Mouse (Mus musculus) E14TG2a.4 (cell line): ENCODE data around the gene Lrrc4b.

Experiments used
- H3K27me3 ChIP-seq: 2 replicates; pipeline ENCODE4 v1.6.1; 2014; ENCODE audit warnings: low read length, control low read depth; ENCODE audit not compliant: insufficient read depth
- H3K36me3 ChIP-seq: 2 replicates; pipeline ENCODE4 v1.6.1; 2014; ENCODE audit warnings: low read length, control low read depth; ENCODE audit not compliant: insufficient read depth
- H3K4me1 ChIP-seq: replicated peaks from 2 replicates; pipeline ENCODE4 v1.6.1; 2014; ENCODE audit warnings: low read depth, low read length, control low read depth
- H3K4me3 ChIP-seq: replicated peaks from 2 replicates; pipeline ENCODE4 v1.5.1; 2014; ENCODE audit warnings: mild to moderate bottlenecking, low read length
- H3K9me3 ChIP-seq: 2 replicates; pipeline ENCODE4 v1.6.1; 2014; ENCODE audit warnings: low read length, control low read depth
- CTCF ChIP-seq: conservative IDR thresholded peaks from 2 replicates; pipeline ENCODE4 v1.5.1; 2014; ENCODE audit warnings: low read length
- NANOG ChIP-seq: IDR thresholded peaks from 2 replicates; pipeline ENCODE4 v1.6.1; 2014; ENCODE audit warnings: borderline replicate concordance, low read length, mixed read lengths
- POU5F1 ChIP-seq: IDR thresholded peaks from 2 replicates; pipeline ENCODE4 v1.6.1; 2014; ENCODE audit warnings: low read length, borderline replicate concordance

The Lrrc4b gene

GRCm38 (mm10) chr7:44429534-44430488 lies 993 bp downstream of the Lrrc4b start:
- no peaks in the 10 kb centered on the region for H3K36me3 ChIP-seq
- peak overlapping the region; percentile 81 for H3K4me3 ChIP-seq
- peaks cover 54% of the 10 kb centered on the region for H3K4me1 ChIP-seq
- TF ChIP-seq NANOG (no peak), CTCF (no peak), POU5F1 (no peak)
- H3K27me3 ChIP-seq: peaks cover 69% of the 10 kb centered on the region
- no peaks in the 10 kb centered on the region for H3K9me3 ChIP-seq

- H3K27me3 ChIP-seq: peaks cover 60% of the 10 kb centered on the region
- TF ChIP-seq NANOG (no peak), POU5F1 (no peak), CTCF (no peak)
Observed at GRCm38 (mm10) chr7:44432550-44432949, 3.7 kb downstream of the Lrrc4b start.

DNA sequence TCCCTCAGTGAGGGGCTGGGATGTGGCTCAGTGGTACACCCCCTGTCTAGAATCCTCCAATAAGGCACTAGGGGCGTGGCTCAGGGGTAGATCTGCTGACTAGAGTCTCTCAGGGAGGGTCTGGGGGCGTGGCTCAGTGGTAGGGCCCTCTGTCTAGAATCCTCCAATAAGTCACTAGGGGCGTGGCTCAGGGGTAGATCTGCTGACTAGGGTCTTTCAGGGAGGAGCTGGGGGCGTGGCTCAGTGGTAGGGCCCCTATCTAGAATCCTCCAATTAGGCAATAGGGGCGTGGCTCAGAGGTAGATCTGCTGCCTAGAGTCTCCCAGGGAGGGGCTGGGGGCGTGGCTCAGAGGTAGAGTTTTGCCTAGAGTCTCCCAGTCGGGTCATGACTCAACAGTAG lies 4.6 kb downstream of the Lrrc4b start:
- Histone ChIP-seq H3K36me3 (no peaks in the 10 kb centered on the region), H3K4me3 (no peak overlapping the region), H3K27me3 (peaks cover 59% of the 10 kb centered on the region), H3K9me3 (no peaks in the 10 kb centered on the region), H3K4me1 (peaks cover 35% of the 10 kb centered on the region)
- TF ChIP-seq POU5F1 (no peak), NANOG (no peak), CTCF (no peak)

More at GRCm38 (mm10) chr7:44432550-44432949, 3.7 kb downstream of the Lrrc4b start:
- Histone ChIP-seq H3K36me3 (no peaks in the 10 kb centered on the region), H3K9me3 (no peaks in the 10 kb centered on the region), H3K4me3 (no peak overlapping the region), H3K4me1 (peaks cover 44% of the 10 kb centered on the region)

GRCm38 (mm10) chr7:44434089-44434488 lies 5.3 kb downstream of the Lrrc4b start:
- Histone ChIP-seq H3K4me3 (no peak overlapping the region), H3K9me3 (no peaks in the 10 kb centered on the region), H3K4me1 (peaks cover 35% of the 10 kb centered on the region), H3K36me3 (no peaks in the 10 kb centered on the region), H3K27me3 (peaks cover 57% of the 10 kb centered on the region)
- TF ChIP-seq POU5F1 (no peak), CTCF (no peak), NANOG (no peak)

GRCm38 (mm10) chr7:44435796-44436195 lies 7.0 kb downstream of the Lrrc4b start:
- Histone ChIP-seq H3K4me1 (peaks cover 23% of the 10 kb centered on the region), H3K4me3 (no peak overlapping the region), H3K9me3 (no peaks in the 10 kb centered on the region), H3K36me3 (no peaks in the 10 kb centered on the region), H3K27me3 (peaks cover 57% of the 10 kb centered on the region)
- TF ChIP-seq CTCF (no peak), POU5F1 (no peak), NANOG (no peak)

DNA sequence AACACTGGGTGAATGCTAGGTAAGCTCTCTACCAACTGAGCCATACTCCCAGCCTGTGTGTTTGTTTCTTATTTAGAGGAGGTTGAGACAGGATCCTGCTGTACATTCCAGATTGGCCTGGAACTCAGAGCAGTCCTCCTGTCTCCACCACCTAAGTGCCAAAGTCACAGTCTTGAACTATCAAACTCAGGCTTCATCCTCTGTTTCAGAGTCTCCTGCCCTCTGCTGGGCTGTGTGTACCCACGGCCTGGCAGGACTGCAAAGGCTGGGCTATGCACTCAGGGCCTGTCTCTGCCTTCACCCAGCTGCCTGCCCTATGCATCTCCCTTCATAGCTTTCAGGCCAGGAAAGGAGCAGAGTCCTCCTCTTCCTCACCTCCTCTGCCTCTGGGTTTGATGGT lies 7.4 kb downstream of the Lrrc4b start:
- no peaks in the 10 kb centered on the region for H3K36me3 ChIP-seq
- H3K4me3 ChIP-seq: no peak overlapping the region
- H3K27me3 ChIP-seq: peaks cover 57% of the 10 kb centered on the region
- H3K4me1 ChIP-seq: peaks cover 23% of the 10 kb centered on the region
- no peaks in the 10 kb centered on the region for H3K9me3 ChIP-seq
- TF ChIP-seq NANOG (no peak), CTCF (0 out of 2 replicates have a peak, but pooled peaks have one; percentile 9)

DNA sequence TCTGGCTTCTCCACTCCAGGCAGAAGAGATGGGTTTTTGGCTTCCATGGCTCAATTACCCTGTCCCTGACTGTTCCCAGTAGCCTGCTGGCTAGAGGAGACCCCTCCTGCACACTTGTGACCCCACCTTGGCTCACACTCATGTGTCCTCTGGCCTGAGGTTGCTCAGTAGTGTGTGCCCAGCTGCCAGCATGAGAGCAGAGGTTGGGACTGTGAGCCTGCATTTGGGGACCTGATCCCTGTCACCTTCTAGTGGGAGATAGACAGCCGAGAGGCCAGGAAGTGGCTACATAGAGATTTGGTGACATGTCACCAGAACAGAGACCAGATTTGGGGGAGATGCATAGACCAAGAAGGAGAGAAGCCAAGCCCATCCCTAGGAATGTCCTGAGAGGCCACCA lies 8.4 kb downstream of the Lrrc4b start:
- H3K4me1 ChIP-seq: peaks cover 29% of the 10 kb centered on the region
- H3K9me3 ChIP-seq: no peaks in the 10 kb centered on the region
- no peak overlapping the region for H3K4me3 ChIP-seq
- H3K36me3 ChIP-seq: no peaks in the 10 kb centered on the region
- TF ChIP-seq NANOG (no peak), POU5F1 (no peak), CTCF (no peak)
- H3K27me3 ChIP-seq: peaks cover 57% of the 10 kb centered on the region

DNA sequence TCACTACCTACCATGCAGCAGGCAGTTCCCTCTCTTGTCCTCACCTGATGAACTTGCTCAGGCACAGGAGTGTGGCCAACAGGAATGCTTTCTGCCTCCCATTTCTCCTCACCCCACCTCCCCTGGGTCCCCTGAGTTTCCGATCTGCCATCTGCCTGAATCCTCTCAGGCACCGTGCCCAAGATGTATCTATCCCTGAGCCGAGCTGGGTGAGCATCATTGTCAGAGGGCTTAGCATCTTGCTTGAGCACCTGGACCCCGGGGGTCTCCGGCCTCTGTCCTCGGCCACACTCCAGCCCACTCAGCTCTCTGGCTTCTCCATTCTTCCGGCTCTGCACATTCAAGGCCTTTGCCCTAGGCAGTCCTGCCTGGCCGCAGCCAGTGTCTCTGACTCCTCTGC lies 9.1 kb downstream of the Lrrc4b start:
- Histone ChIP-seq H3K27me3 (peaks cover 60% of the 10 kb centered on the region), H3K36me3 (no peaks in the 10 kb centered on the region), H3K9me3 (no peaks in the 10 kb centered on the region), H3K4me3 (no peak overlapping the region), H3K4me1 (peaks cover 30% of the 10 kb centered on the region)
- TF ChIP-seq POU5F1 (no peak), CTCF (no peak), NANOG (no peak)

DNA sequence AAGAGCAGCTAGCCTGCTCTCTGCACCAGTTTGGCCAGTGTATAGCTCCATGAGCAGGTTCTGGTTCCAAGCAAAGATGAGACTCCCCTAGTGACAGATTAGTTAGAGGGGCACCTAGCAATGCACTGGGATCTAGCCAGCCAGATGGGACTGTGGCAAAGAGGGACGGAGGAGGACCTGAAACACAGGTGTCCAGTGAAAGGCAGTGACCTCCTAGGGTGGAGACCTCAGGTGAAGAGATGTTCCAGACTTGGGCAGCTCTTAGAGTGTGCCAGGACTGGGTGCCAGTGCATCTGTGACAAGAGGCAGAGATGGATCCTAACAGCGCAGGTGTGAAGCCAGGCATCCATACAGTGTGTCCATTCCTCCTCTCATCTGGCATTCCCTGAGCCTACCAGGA lies 10.9 kb downstream of the Lrrc4b start:
- no peak for TF ChIP-seq CTCF
- TF ChIP-seq NANOG: no peak
- no peak for TF ChIP-seq POU5F1
- no peaks in the 10 kb centered on the region for H3K9me3 ChIP-seq
- peaks cover 77% of the 10 kb centered on the region for H3K27me3 ChIP-seq
- H3K4me3 ChIP-seq: no peak overlapping the region
- no peaks in the 10 kb centered on the region for H3K36me3 ChIP-seq
- H3K4me1 ChIP-seq: peaks cover 38% of the 10 kb centered on the region
